Mouse (Mus musculus) embryonic fibroblast, embryonic 13.5 days (primary cell): ENCODE data around the gene Rapgef5. TPM values are rescaled to one million over a fixed set of nuclear protein-coding genes. Genes with fewer than 3 reads are reported as not detected.

Experiments
- H3K27ac ChIP-seq: 2 replicates; pipeline ENCODE4 v1.5.1; 2012; ENCODE audit warnings: low read length, control low read depth, inconsistent platforms; ENCODE audit not compliant: insufficient read depth
- H3K4me1 ChIP-seq: 2 replicates; pipeline ENCODE4 v1.6.1; 2011; ENCODE audit warnings: low read length; ENCODE audit not compliant: control insufficient read depth, insufficient read depth
- H3K4me3 ChIP-seq: 2 replicates; pipeline ENCODE4 v1.5.1; 2011; ENCODE audit warnings: mild to moderate bottlenecking, control low read depth, low read length; ENCODE audit not compliant: insufficient read depth
- CTCF ChIP-seq: IDR thresholded peaks from 2 replicates; pipeline ENCODE4 v1.5.1; 2011; ENCODE audit warnings: mild to moderate bottlenecking, control low read depth, low read length, moderate library complexity, borderline replicate concordance; ENCODE audit not compliant: insufficient read depth
- POLR2A ChIP-seq: IDR thresholded peaks from 2 replicates; pipeline ENCODE4 v1.6.1; 2011; ENCODE audit warnings: low read depth, mild to moderate bottlenecking, control low read depth, low read length, moderate library complexity
- polyA plus RNA-seq: library from polyadenylated mRNA; stranded (reverse); fragments of >200 nt; gene quantifications from 2 replicates; pipeline ENCODE4 v1.2.4, GENCODE M21; 2011; ENCODE audit warnings: low read depth; ENCODE audit not compliant: missing spikeins, insufficient read length

Gene Rapgef5
- polyA plus RNA-seq, 1 experiment, result 0.30 TPM

DNA sequence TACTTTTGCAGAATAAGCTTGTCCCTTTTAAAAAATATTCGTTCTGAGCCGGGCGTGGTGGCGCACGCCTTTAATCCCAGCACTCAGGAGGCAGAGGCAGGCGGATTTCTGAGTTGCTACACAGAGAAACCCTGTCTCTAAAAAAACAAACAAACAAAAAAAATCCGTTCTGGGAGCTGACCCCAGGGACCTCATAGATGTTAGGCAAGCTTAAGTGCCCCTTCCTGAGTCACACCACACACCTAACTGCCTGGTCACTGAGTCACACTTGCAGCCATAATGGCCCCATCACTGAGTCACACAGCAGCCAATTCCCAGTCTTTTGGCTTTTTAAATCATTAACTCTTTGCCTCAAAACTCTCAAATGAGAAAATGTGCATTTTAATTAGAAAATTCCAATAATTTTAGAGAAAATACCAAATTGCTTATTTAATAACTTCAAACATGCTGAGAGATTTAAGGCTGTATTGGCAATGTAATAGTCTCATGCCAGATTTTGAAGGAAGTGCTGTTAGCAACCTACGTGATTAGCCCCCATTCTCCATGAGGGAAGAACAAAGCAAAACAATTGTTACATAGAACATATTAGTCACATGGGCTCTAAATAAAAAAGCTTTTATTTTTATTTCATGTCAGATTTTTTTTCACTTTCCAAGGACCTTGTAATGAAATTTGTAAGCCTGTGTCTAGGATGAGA lies 211.3 kb downstream of the Rapgef5 start:
- H3K4me1 ChIP-seq, result peaks cover 5% of the 10 kb centered on the region
- H3K4me3 ChIP-seq, result no peak overlapping the region
- no peak overlapping the region for H3K27ac ChIP-seq
- TF ChIP-seq CTCF, result no peak
- no peak for TF ChIP-seq POLR2A

DNA sequence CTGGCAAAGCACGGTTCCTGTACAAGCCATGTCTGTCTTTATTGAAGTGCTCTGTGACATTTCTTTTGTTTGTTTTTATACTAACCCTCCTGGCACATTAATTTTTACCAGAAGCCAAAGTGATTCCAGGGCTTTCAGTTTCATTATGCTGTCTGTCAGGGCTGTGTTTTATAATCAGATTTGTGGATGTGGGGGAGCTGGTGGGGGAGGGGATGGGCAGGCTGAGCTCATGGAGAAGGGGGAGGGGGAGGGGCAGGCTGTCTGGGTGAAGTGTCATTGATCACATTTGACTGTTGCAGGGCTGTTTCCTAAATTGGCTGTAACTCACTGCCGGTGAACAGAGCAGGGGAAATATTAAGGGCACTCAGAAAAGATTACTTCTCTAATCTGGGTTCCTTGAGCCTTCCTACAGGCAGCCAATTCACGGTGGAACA lies 211.9 kb downstream of the Rapgef5 start:
- Histone ChIP-seq H3K4me1 (peaks cover 5% of the 10 kb centered on the region), H3K4me3 (no peak overlapping the region), H3K27ac (no peak overlapping the region)
- TF ChIP-seq POLR2A, result no peak
- TF ChIP-seq CTCF, result no peak

DNA sequence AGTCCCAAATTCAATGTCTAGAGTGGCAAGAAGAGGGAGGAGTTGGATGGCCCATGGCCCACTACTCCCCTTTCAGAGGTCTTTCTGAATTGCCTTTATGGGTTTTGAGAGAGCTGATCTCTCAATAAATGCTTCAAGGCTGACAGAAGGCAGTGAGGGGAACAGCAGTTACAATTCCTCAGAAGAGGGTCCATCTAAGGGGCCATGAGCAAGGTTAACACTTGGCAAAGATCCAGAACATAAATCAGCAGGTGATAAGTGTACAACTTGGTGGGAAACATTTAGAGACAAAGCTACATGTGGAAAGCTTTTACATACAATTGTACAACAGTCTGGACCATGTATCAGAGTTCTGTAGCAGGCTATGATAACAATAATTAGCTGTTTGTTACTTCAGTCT lies 217.3 kb downstream of the Rapgef5 start:
- Histone ChIP-seq H3K27ac (no peak overlapping the region), H3K4me1 (peaks cover 2% of the 10 kb centered on the region)
- TF ChIP-seq CTCF (no peak), POLR2A (no peak)

DNA sequence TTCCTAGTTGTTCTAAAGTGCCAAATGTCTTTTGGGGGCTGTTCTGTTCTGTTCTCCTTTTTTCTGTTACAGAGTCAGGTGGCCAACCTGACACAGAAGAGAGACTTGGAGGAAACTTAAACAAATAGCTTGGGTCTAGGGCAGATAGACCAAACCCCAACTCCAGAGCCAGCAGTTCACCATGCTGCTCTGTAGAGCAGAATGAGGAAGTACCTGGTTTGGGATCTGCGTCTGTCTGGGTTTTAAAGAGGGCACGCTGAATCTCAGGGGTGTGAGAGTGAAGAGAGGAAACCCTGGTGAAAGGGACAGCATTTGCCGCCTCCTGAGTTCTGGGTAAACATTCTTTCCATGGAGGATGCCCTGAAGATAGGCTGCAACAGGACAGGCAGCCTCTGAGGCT lies 219.9 kb downstream of the Rapgef5 start:
- peaks cover 3% of the 10 kb centered on the region; the same call in 1 of the 2 replicates for H3K4me1 ChIP-seq
- no peak overlapping the region for H3K4me3 ChIP-seq
- H3K27ac ChIP-seq, result no peak overlapping the region
- no peak for TF ChIP-seq POLR2A
- TF ChIP-seq CTCF, result no peak

More for the DNA sequence above, 217.3 kb downstream of the Rapgef5 start:
- H3K4me3 ChIP-seq, result no peak overlapping the region

DNA sequence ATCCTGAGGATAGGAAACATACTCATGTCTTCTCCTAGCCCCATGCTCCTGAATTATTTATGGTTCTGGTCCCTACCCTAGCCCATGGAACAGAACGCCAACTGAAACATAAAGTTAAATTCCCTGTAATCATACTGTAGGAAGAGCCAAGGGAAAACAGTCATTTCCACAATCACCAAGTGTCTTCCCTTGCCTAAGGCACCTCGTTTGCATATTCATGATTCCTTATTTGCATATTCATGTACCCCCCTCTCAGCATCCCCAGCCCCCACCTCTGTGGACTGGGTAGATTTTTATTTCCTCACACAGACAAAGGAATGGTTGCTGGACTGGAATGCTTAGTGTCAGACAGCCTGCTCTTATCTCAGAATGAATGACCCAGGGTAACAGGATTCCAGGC lies 220.6 kb downstream of the Rapgef5 start:
- TF ChIP-seq POLR2A, result no peak
- no peak for TF ChIP-seq CTCF

DNA sequence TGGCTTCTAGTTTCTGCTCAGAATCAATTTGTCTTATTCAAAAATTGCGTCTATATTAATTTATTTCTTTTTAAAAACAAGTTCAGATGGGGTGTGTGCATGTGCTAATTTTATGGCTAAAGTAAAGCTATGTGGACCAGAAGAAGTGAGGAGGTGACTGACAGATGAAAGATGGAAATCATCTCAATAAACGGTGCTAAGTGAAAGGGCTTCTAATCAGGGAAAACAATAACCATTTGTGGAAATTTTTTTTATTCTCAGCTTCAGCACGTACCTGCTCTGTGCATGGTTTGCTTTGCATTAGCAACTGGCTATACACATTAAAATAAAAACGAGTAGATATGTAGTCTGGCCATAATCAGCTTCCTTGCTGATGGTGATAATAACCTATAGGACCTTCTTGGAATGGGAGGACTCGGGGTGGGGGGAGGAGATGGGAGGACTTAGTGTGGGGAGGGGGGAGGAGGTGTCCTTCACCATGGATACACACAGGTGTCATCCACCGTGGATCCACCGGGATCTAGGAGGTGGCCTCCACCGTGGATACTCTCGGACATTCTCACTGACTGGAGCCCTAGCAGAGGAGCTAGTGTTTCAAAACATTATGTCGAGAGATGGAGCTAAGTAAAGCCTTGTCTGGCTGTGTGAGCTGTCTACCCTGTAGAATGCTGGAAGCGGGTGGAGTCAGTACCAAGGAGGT lies 221.2 kb downstream of the Rapgef5 start:
- TF ChIP-seq POLR2A, result no peak
- no peak for TF ChIP-seq CTCF
- no peak overlapping the region for H3K27ac ChIP-seq
- H3K4me1 ChIP-seq, result peaks cover 3% of the 10 kb centered on the region; the same call in 1 of the 2 replicates
- H3K4me3 ChIP-seq, result no peak overlapping the region

More for the DNA sequence above, 220.6 kb downstream of the Rapgef5 start:
- Histone ChIP-seq H3K4me1 (peaks cover 3% of the 10 kb centered on the region; the same call in 1 of the 2 replicates), H3K4me3 (no peak overlapping the region), H3K27ac (no peak overlapping the region)

DNA sequence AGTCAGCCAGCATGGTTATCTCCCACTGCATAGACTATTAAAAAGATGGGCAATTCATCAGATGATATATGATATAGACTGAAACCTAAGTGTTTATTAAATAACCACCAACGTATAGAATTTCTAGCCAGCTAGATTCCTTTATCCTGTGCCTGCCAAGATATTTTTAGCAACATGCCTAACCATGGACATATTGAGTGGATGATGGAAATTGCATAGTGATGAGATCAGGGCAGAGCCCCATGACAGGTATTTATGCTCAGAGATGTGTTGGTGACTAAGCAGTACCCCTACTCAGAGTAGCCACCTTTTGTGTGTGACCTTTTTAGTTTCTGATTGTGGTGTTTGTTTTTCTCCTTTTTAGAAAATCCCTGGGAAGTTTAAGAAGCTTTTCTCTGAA lies 226.2 kb downstream of the Rapgef5 start:
- no peak overlapping the region for H3K4me3 ChIP-seq
- TF ChIP-seq CTCF (no peak), POLR2A (no peak)
- H3K4me1 ChIP-seq, result peaks cover 5% of the 10 kb centered on the region; the same call in 1 of the 2 replicates
- H3K27ac ChIP-seq, result no peak overlapping the region

DNA sequence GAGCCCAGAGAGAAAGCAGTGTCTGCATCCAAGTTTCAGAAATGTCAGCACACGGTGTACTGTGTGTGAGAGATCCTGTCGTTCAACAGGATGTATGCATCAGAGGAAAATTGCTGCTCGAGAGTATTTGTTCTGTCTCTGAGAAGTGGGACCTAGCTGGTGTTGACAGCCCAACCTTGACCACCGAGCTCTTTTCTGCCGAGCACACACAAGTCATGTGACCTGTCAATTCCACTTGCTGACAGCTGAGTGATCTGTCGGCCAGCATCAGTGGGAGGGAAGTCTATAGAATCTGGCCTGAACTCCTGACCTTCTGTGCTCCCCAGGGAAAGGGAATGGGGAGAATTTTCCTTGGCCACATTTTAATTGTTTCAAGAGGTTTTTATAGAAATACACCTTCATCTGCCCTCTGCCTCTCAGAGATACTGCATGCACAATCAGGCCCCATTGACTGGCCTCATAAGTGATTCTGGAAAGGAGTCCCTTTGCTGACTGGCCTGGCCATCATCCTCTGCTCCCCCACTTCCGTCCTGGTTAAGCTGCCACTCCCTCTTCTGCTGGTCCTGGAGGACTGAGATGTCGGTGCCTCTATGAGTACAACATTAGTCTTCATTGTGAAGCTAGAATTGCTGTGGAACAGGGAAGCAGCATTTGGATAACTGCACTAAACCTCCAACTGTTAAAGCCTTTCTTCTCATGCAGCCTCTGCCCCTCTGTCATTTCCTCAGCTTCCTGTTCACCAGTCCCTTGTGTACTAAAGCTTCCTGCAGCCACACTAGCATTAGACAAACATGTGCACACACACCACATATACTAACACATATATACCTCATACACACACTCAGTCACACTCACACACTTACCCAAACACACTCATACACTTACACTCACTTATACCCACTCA lies 228.6 kb downstream of the Rapgef5 start:
- no peak overlapping the region for H3K4me3 ChIP-seq
- TF ChIP-seq CTCF (no peak), POLR2A (no peak)
- peaks cover 5% of the 10 kb centered on the region; the same call in 1 of the 2 replicates for H3K4me1 ChIP-seq
- no peak overlapping the region for H3K27ac ChIP-seq

DNA sequence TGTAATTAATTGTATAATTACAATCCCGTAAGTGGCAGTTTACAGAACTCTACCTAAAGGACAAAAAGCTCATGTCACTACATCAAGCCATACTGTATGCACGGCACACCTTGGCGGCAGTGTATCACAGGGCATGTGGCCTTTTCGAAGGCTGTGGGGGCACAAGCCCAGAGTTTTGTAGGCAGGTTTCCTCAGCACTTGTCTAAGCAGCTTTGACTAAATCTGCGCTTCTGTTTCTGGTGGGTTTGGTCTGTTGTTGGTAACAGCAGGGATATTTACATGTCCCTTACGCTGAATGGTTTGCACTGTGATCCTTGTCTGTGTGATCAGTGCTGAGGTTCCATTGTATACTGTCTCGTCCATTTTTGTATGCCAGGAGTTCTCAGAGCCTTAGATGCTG lies 230.3 kb downstream of the Rapgef5 start:
- 0 out of 2 replicates have a peak, but pooled peaks cover 2% of the 10 kb centered on the region for H3K4me1 ChIP-seq
- H3K4me3 ChIP-seq, result no peak overlapping the region
- H3K27ac ChIP-seq, result no peak overlapping the region
- TF ChIP-seq POLR2A (no peak), CTCF (no peak)
